Mouse (Mus musculus) retina, postnatal 7 days (tissue): ENCODE measurements around the gene Kcnb1.
"Not testable (repeated sequence)": the region's sequence is repeated elsewhere in the genome, so short reads cannot be mapped to it uniquely, and the experiment has no call there.

Source experiments
- DNase-seq: peaks from one replicate; pipeline ENCODE4 v3.0.0-alpha.2; 2012; ENCODE audit warnings: low read depth, low spot score

The Kcnb1 gene

DNA sequence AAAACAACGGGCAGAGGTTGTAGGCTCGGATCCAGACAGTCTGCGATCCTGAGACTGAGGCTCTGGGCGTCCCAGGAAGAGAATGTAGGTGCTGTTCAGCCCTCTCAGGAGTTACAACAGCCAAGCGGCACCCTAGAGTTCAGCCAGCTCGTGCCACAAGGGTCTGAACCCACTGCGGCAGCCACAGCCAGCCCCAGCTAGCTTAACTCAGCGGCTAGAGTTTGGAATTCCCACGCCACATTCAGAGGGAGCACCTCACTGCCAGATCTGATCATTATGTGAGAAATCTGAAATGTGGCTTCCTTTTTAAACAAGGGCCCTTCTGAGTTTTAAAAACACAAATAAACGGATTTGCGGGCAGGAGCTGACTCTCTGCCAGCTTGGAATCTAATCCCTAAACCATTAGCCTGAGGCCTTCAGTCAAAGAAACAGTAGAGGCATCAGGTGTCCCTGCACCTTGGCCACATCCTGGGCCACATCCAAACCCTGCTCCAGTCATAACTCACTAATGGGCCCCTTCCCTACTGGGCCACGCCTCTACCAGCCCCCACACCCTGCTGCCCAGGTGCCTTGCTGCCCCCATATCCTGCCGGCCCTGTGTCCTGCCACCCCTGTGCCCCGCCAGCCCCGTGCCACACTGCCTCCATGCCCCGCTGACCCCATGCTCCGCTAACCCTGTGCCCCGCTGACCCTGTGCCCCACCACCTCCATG is 16.1 kb upstream of the Kcnb1 start:
- DNase-seq = no peak

- not testable (repeated sequence) for DNase-seq
Measured at GRCm38 (mm10) chr2:167204686-167205085, 14.7 kb upstream of the Kcnb1 start.

GRCm38 (mm10) chr2:167203505-167204166 is 13.7 kb upstream of the Kcnb1 start:
- no peak for DNase-seq

DNA sequence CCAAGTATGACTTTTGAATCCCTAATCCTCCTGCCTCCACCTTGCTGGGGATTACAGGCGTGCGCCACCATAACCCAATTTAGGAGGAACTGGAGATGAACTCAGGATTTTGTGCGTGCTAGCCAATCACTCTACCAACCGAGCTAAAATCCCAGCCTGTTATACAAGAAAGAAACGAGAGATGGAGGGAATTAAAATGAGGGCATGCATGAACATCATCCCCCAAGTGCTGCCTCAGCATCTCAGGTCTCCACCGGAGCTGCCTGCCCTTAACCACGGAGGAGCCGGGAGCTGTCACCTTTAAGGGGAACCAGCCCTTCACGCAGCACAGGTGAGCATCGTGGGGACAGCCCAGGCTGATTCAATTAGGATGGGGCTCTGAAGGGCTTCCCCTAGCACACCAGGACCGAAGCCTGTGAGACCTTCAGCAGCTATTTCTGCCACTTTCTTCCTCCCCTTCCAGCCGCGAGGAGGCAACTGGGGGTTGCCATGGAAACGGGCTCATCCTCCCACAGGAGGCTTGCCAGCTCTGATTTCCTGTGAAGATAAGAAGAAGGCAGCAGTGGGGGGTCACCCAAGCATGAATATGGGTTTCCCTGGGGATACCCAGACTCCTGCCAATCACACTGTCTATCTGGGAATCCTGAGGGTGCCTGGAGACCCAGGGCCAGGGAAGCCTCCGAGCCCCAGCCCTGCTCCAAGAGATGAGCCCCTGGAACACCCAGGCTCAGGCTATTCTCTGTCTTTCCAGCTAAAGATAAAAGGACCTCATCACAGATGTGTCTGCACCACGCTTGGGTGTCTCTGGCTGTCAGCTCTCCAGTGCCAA is 11.7 kb upstream of the Kcnb1 start:
- DNase-seq = no peak

GRCm38 (mm10) chr2:167198660-167199427 is 8.9 kb upstream of the Kcnb1 start:
- no peak for DNase-seq

DNA sequence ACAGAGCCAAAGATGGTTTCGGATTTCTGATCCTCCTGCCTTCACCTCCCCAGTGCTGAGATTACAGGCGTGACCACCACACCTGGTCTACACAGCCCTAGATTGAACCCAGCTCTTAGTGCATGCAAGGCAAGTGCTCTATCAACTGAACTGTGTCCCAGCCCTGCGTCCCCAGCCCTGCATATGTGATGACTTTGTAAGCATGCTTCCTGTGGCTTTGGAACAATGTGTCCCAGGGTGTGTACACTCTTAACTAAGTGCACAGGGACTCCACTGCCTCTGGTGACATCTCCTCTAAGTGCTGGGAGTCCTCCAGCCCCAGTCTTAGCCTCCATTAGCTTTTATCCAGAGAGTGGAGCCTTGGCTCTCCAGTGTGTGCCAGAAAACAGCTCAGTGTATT is 3.4 kb upstream of the Kcnb1 start:
- DNase-seq = no peak

DNA sequence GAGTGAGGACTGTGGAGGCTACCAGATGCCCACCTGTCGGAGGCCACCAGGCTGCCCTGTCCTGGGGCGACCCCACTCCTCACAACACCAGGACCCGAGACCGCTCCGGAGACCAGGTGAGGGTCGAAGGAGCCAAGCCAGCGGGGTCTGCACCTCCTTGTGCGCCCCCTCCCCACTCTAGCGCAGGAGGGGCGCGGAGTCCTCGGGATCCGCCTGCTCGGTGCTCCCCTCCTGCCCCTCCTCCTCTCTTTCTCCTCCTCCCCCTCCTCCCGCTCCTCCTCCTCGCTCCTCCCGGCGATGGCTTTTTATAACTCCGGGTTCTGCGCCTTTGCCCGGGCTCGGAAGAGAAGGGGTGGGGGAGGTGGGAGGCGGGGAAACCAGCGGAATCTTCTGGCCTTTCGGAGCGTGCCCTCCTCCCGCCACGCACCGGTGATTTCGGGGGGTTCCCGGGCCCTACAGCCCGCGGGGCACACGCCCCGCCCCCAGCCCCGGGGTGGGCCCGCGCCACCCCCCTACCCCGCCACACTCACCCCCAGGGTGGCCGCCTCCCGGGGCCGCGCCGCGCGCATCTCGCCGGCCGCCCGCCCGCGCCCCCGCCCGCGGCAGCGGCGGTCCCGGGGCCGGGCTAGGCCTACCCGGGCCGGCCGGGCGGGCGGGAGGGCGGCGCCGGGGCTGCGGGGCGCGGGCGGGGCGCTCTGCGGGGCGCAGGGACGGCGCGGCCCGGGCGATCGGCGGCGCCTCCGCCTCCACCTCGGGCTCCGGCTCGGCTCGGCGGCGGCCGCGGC is 472 bp downstream of the Kcnb1 start:
- DNase-seq = no peak

DNA sequence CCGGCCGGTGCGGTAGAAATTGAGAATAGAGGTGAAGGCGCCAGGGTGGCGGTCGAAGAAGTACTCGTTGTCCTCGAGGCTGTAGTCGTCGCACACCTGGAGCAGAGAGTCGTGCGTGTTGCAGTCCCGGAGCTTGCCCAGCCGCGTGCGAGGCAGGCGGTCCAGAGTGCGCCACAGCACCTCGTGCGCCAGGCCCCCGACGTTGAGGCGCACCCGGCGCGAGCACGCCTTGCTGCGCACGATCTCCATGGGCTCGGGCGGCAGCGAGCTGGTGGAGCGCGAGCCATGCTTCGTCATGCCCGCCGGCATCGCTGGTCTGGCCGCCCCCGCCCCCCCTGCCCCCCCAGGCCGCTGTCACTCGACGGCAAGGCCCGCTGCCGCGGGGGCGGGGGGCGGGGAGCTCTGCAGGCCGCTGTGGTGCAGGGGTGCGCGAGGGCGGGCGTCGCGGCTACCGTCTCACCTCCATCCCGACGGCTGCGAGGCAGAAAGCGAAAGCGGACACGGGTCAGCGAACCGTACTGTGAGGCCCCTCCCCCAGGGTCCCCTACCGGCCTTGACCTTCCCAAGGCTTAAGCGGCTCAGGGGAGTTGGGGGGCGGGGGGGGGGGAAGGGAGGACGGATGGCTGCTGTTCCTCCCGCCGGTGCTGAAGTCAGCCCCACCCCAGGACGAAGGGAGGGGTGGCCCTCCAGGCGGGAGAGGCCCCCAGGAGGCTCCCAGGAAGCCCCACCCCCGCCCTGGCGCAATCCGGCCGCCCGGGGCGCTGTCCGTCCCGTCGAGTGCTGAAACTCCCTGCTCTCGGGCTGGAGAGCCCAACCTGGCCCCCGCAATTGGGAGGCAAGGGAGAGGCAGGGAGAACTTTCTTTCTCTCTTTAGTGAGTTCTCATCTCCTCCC is 1.4 kb downstream of the Kcnb1 start:
- DNase-seq = peak; percentile 84

- DNase-seq = no peak
Measured at GRCm38 (mm10) chr2:167187119-167187518, 2.8 kb downstream of the Kcnb1 start.

GRCm38 (mm10) chr2:167186544-167186943 is 3.4 kb downstream of the Kcnb1 start:
- peak; percentile 67 for DNase-seq

GRCm38 (mm10) chr2:167186003-167186402 is 4.0 kb downstream of the Kcnb1 start:
- no peak for DNase-seq

DNA sequence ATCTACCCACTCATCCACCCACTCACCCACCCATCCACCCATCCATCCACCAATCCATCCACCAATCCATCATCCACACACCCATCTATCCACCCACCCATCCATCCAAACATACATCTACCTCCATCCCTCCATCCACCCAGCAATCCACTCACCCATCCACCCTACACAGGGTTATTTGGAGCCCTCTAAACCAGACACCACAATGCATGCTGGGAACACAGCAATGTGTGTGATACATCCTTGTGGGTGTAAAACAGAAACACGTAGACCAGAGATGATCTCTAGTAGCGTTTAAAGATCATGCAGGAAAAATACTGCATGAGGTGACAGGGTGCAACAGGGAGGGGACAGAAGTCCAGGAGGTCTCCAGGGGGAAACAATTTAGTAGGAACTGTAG is 4.5 kb downstream of the Kcnb1 start:
- no peak for DNase-seq

DNA sequence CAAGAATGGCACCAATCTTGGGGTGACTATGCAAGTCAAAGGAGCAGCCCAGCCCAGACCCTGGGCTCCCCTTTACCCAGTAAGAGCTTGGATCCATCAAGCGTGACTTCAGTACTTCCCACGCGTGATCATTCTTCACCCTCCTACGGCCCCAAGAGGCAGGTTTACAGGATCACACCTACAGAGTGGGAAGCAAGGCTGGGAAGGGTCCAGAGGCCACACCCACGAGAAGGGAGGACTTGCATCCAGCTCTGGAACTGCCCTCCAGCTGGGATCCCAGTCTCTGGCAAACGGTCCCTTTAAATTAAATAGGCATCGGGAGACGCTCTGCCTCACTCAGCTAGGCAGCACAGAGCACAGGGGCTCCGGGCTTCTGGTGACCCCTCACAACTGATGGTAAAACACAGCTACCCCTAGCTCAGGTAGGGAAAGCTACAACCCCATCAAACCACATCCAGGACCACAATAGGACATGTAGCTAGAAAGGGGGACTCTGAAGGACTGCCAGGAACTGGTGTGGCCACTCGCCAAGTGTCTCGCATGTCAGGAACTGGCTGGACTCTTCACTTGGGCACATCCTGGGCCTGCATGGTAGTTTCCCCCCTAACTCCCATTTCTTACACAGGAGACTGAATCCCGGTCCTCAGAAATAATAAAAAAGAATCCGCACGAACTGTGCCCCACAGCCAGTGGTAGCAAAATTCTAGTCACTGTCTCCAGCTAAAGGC is 8.1 kb downstream of the Kcnb1 start:
- DNase-seq = no peak

DNA sequence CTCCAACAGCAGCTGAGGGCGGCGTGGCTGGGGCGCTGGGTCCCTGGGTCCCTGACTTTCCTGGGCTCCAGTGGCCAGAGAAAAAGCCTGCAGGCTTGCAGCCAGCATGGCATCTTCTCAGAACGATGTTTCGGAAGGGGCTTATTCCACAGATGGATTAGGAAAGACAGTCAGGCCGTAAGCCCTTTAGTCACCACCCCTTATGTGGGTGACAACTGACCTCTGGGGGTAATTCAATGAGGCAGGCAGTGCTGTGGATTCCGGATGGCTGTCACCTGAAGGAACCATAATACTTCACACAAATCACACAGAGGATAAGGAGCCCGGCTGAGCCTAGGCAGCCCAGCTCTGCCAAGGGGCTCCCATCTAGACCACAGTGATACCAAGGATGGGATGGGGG is 8.9 kb downstream of the Kcnb1 start:
- no peak for DNase-seq

DNA sequence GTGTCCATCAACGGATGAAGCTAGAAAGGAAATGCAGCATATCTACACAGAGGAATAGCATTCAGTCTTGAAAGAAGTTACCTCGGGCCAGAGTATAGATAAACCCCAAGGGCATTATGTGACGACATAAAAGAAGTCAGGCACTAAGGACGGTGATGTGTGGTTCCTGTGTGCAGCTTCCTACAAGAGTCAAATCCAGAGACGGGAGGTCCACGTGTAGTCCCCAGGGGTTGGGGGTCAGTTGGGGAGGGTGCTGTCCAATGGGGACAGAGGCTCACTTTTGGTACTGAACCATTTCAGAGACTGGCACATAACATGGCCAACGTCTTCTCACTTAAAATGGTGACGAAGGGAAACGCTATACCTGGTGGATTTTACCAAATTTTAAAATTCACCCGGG is 10.7 kb downstream of the Kcnb1 start:
- DNase-seq = no peak

DNA sequence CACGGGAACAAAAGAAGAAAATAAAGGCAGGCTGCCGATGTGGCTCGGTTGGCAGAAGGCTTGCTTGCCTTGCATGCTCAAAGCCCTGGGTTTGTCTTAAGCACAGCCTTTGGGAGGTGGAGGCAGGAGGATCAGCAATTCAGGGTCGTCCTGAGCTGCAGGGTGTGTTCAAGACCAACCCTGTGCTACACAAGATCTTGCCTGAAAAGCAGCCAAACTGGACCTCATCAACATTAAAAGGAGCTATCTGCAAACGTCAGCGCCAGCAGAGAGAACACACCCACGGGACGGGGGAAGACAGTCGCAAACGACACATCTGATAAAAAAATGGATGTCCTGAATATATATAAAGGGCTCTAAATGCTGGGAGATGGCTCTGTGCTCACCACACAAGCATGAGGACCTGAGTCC is 12.7 kb downstream of the Kcnb1 start:
- no peak for DNase-seq

DNA sequence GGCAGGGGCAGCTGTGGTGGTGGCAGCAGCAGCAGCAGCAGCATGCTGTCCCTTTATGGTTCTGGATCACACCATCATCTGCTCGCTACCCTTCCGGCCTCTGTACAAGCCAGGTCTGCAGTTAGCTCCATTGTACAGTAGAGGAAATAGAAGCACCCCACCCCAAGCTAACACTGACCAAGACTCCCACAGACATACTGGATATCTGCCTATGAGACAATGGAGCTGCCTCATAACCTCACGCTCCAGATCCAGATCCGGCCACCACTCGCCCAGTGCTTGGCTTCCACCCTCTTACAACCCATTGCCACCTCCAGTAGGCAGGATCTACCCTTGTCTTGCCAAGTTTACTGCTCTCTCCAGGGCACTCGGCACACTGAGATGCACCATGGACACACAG is 14.7 kb downstream of the Kcnb1 start:
- no peak for DNase-seq

DNA sequence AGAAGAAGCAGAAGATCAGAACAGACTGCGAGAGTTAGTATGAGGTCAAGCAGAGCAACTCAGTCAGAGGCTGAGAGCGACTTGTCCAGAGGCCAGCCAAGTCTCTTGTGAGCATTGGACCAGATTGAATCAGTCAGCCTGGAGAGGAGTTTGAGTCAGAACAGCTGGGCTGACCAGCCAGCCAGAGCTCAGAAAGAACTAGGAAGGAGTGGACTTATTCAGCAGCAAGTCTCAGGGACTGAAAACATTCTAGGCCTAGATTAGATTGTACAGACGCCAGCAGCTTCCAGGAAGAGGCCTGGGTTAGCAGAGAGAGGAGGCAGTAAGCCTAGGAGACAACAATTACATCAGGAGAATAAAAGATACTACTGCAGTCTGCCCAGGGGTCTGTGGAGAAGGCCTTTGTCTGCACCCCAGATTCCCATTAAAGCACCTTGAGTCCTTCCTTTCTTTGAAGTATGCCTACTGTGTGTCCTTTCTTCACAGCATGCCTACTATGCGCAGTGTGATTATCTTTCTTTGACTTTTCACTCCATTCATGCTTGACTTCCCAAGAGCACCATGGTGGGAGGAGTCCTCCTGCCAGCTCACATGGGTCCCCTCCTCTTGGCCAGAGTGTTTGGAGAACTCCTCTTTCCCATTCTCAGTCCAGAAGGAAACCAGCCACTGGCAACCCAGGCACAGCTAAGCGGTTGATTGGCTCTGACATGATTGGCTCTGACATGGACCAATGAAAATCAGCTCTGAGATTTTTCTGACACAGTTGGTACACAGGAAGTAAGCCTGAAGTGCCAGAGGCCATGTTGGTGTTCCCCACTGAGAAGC is 16.7 kb downstream of the Kcnb1 start:
- DNase-seq = no peak
